Mouse (Mus musculus) heart, postnatal 0 days (tissue): ENCODE measurements around the gene Noc2l. TPM values are rescaled to one million over a fixed set of nuclear protein-coding genes. Genes with fewer than 3 reads are reported as not detected.
A peak's percentile ranks its signal among the peaks of the same experiment; 100 is the strongest.

Source experiments
- ATAC-seq: fragments of 200-750 bp; cut with Nextera tagmentation; 2 replicates; pipeline ENCODE4 v1.8.0; 2017; ENCODE audit warnings: low read depth, moderate number of reproducible peaks, moderate library complexity; ENCODE audit not compliant: insufficient read depth
- DNase-seq: peaks from one replicate; pipeline ENCODE4 v3.0.0-alpha.2; 2016; ENCODE audit warnings: low spot score
- H3K27ac ChIP-seq: fragments of 300-500 bp; sonication (generic); 2 replicates; pipeline ENCODE4 v1.5.1; 2014; ENCODE audit warnings: low read depth, mild to moderate bottlenecking
- H3K27me3 ChIP-seq: fragments of 300-500 bp; sonication (generic); 2 replicates; pipeline ENCODE4 v1.6.1; 2014; ENCODE audit warnings: low read length, mixed read lengths; ENCODE audit not compliant: control insufficient read depth, insufficient read depth
- H3K36me3 ChIP-seq: fragments of 300-500 bp; sonication (generic); replicated peaks from 2 replicates; pipeline ENCODE4 v1.6.1; 2014; ENCODE audit warnings: low read length, mixed read lengths; ENCODE audit not compliant: control insufficient read depth, insufficient read depth
- H3K4me1 ChIP-seq: fragments of 300-500 bp; sonication (generic); 2 replicates; pipeline ENCODE4 v1.6.1; 2014; ENCODE audit warnings: antibody characterized with exemption; ENCODE audit not compliant: control insufficient read depth, insufficient read depth
- H3K4me2 ChIP-seq: fragments of 300-500 bp; sonication (generic); 2 replicates; pipeline ENCODE4 v1.6.1; 2014; ENCODE audit warnings: low read depth, mild to moderate bottlenecking, low read length, moderate library complexity
- H3K4me3 ChIP-seq: fragments of 300-500 bp; sonication (generic); 2 replicates; pipeline ENCODE4 v1.5.1; 2014; ENCODE audit warnings: low read depth, low read length
- H3K9ac ChIP-seq: fragments of 300-500 bp; sonication (generic); replicated peaks from 2 replicates; pipeline ENCODE4 v1.6.1; 2014; ENCODE audit warnings: low read depth, low read length, mixed read lengths
- H3K9me3 ChIP-seq: fragments of 300-500 bp; sonication (generic); replicated peaks from 2 replicates; pipeline ENCODE4 v1.6.1; 2016; ENCODE audit warnings: low read length; ENCODE audit not compliant: control insufficient read depth
- CTCF ChIP-seq: IDR thresholded peaks from 2 replicates; pipeline ENCODE4 v1.5.1; 2016; ENCODE audit warnings: antibody characterized with exemption, control low read depth, low read depth
- EP300 ChIP-seq: IDR thresholded peaks from 2 replicates; pipeline ENCODE4 v1.6.1; 2016; ENCODE audit warnings: antibody characterized with exemption, low read depth
- WGBS: fragments of 180-500 bp; shearing (Covaris S2); extraction: QIAGEN DNeasy Blood & Tissue Kit; methylation state at CpG from one replicate; pipeline ENCODE4 v1.1.7; 2014; 5-methylcytosine and 5-hydroxymethylcytosine counted together
- polyA plus RNA-seq: library from polyadenylated mRNA; unstranded; fragments of >200 nt; fragmentation: Nextera tagmentation; extraction: Ambion mirVana; gene quantifications from 2 replicates; pipeline ENCODE4 v1.2.1, GENCODE M21; 2015
- total RNA-seq: library from RNA; depleted of rRNA; stranded (reverse); fragments of >200 nt; gene quantifications from 2 replicates; pipeline ENCODE4 v1.2.3, GENCODE M21; 2014; ENCODE audit warnings: low replicate concordance

The Noc2l gene
- total and polyA plus RNA-seq, 2 experiments from 2014 or later: 17.2 to 46.4 TPM

GRCm38 (mm10) chr4:156234021-156234501 lies 1.7 kb upstream of the Noc2l start:
- Histone ChIP-seq H3K4me2 (peak overlapping the region; percentile 64), H3K27me3 (no peaks in the 10 kb centered on the region), H3K9me3 (no peaks in the 10 kb centered on the region), H3K27ac (peak overlapping the region; percentile 71), H3K4me3 (peak overlapping the region; percentile 71), H3K9ac (peak overlapping the region; percentile 34), H3K4me1 (peaks cover 6% of the 10 kb centered on the region), H3K36me3 (peaks cover 44% of the 10 kb centered on the region)
- 10% methylated on average over 17 of the region's 17 CpGs for WGBS
- no peak for ATAC-seq
- DNase-seq: no peak
- TF ChIP-seq EP300 (no peak), CTCF (no peak)

GRCm38 (mm10) chr4:156234701-156235213 lies 1.1 kb upstream of the Noc2l start, which contains the start of gene Plekhn1:
TSS of gene Plekhn1 (minus strand) at chr4:156234857.
- DNase-seq (no peak), ATAC-seq (peak; percentile 36)
- peak within 1 kb of the TSS; percentile 83 for H3K27ac ChIP-seq
- H3K4me1 ChIP-seq: peaks cover 6% of the 10 kb centered on the region
- H3K9ac ChIP-seq: peak within 1 kb of the TSS; percentile 61
- H3K4me2 ChIP-seq: peak within 1 kb of the TSS; percentile 64
- under 1% methylated on average over 30 of the region's 48 CpGs for WGBS
- no peaks in the 10 kb centered on the region for H3K9me3 ChIP-seq
- TF ChIP-seq EP300 (no peak), CTCF (no peak)
- no peaks in the 10 kb centered on the region for H3K27me3 ChIP-seq
- H3K4me3 ChIP-seq: peak within 1 kb of the TSS; percentile 75
- H3K36me3 ChIP-seq: peaks cover 45% of the 10 kb centered on the region

- under 1% methylated on average over 15 of the region's 15 CpGs for WGBS
- peaks cover 6% of the 10 kb centered on the region for H3K4me1 ChIP-seq
- TF ChIP-seq EP300 (no peak), CTCF (0 out of 2 replicates have a peak, but pooled peaks have one; percentile 15)
- H3K4me2 ChIP-seq: peak overlapping the region; percentile 64
- DNase-seq (peak; percentile 45), ATAC-seq (peak; percentile 40)
- peaks cover 45% of the 10 kb centered on the region for H3K36me3 ChIP-seq
- H3K4me3 ChIP-seq: peak overlapping the region; percentile 75
- H3K9ac ChIP-seq: peak overlapping the region; percentile 61; the same call in 1 of the 2 replicates
- peak overlapping the region; percentile 83; the same call in 1 of the 2 replicates for H3K27ac ChIP-seq
- no peaks in the 10 kb centered on the region for H3K27me3 ChIP-seq
- no peaks in the 10 kb centered on the region for H3K9me3 ChIP-seq
These were observed 445 bp upstream of the Noc2l start for GRCm38 (mm10) chr4:156235360-156235770.

GRCm38 (mm10) chr4:156236651-156237447 lies 1.0 kb downstream of the Noc2l start:
- H3K9ac ChIP-seq: 0 out of 2 replicates have a peak overlapping the region, but pooled peaks have one; percentile 61
- H3K9me3 ChIP-seq: no peaks in the 10 kb centered on the region
- H3K4me1 ChIP-seq: peaks cover 6% of the 10 kb centered on the region
- TF ChIP-seq CTCF: no peak
- TF ChIP-seq EP300: no peak
- no peaks in the 10 kb centered on the region for H3K27me3 ChIP-seq
- no peak for DNase-seq
- peak overlapping the region; percentile 75 for H3K4me3 ChIP-seq
- no peak overlapping the region for H3K27ac ChIP-seq
- peak overlapping the region; percentile 64 for H3K4me2 ChIP-seq
- no peak for ATAC-seq
- WGBS: 32% methylated on average over 56 of the region's 60 CpGs
- H3K36me3 ChIP-seq: peaks cover 45% of the 10 kb centered on the region

- H3K9ac ChIP-seq: no peak overlapping the region
- ATAC-seq (no peak), DNase-seq (no peak)
- TF ChIP-seq EP300: no peak
- no peak for TF ChIP-seq CTCF
- no peak overlapping the region for H3K27ac ChIP-seq
- peaks cover 40% of the 10 kb centered on the region for H3K36me3 ChIP-seq
- H3K4me2 ChIP-seq: no peak overlapping the region
- H3K4me3 ChIP-seq: no peak overlapping the region
- no peaks in the 10 kb centered on the region for H3K9me3 ChIP-seq
- H3K4me1 ChIP-seq: no peaks in the 10 kb centered on the region
- peaks cover 4% of the 10 kb centered on the region for H3K27me3 ChIP-seq
- WGBS: 56% methylated on average over 11 of the region's 11 CpGs
These were observed 13.8 kb downstream of the Noc2l start for GRCm38 (mm10) chr4:156249567-156249966.
